Mouse (Mus musculus) layer of hippocampus, postnatal 10 days (tissue): ENCODE results near the gene Rpl23. TPM values are rescaled to one million over a fixed set of nuclear protein-coding genes. Genes with fewer than 3 reads are reported as not detected.

Source experiments
- DNase-seq, 2 experiments: peaks; one replicate each; pipeline ENCODE4 v3.0.0; 2021; ENCODE audit warnings: low spot score in 2 of 2
- microRNA-seq, 2 experiments: library from miRNA; unstranded; fragments of <30 nt; microRNA quantifications; one replicate each; pipeline ENCODE4 v1.2.0; 2021
- total RNA-seq, 2 experiments: library from RNA; stranded (reverse); gene quantifications; 2 replicates each; pipeline ENCODE4 v1.2.3; 2021

Rpl23 gene
- total RNA-seq, 2 experiments from 2014 or later: 458 to 501 TPM

DNA sequence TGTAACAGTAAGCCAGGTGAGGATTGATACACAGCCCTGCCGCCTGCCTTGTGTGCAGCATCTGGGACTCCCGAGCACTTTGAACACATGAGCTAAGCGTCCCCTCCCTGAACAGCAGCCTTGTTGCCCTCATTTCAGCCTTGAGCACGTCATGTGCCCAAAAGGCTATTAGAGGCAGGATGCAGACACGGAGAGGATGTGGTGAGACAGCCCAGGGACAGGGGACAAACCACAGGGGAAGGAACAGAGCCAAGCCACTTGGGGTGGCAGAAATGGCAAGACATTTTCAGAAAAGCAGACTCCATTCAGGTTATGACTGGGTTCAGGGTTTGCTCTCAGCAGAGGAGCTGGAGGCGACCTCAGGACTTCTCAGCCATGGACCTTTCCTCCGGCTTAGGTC, 53.9 kb downstream of the Rpl23 start:
- DNase-seq: no peak

Small RNA genes within 50 kb of the gene (microRNA-seq; reads per million reads assigned to microRNA genes)
- gene Mir8102: 0 reads per million in 2 experiments

Other genes starting within 250 kb of the Rpl23 start
- gene Srcin1, start 206.3 kb downstream of the Rpl23 start, total RNA-seq: 100 to 1,000 TPM; 271 to 286 TPM
- gene Epop, start 152.7 kb downstream of the Rpl23 start, total RNA-seq: 1 to 10 TPM; 7.4 to 9.8 TPM
- 10 to 100 TPM; 50.5 to 55.5 TPM for gene Mllt6, start 119.0 kb downstream of the Rpl23 start, total RNA-seq
- gene Cisd3, start 96.6 kb downstream of the Rpl23 start, total RNA-seq: 10 to 100 TPM; 34.3 to 40.1 TPM
- 10 to 100 TPM; 51.0 to 52.0 TPM for gene Pcgf2, start 81.9 kb downstream of the Rpl23 start, total RNA-seq
- 100 to 1,000 TPM; 146 to 170 TPM for gene Psmb3, start 79.0 kb downstream of the Rpl23 start, total RNA-seq
- 100 to 1,000 TPM; 121 to 138 TPM for gene Pip4k2b, start 37.7 kb downstream of the Rpl23 start, total RNA-seq
- gene Cwc25, start 15.9 kb downstream of the Rpl23 start, total RNA-seq: 10 to 100 TPM; 19.5 to 20.6 TPM
- gene 1700001P01Rik, start 6.5 kb downstream of the Rpl23 start, total RNA-seq: under 1 TPM; 0.58 to 0.85 TPM
- 100 to 1,000 TPM; 148 to 150 TPM for gene Lasp1, start 16.6 kb upstream of the Rpl23 start, total RNA-seq
- gene B230217C12Rik, start 58.3 kb upstream of the Rpl23 start, total RNA-seq: 10 to 100 TPM; 33.9 to 34.7 TPM
- gene Fbxo47, start 101.7 kb upstream of the Rpl23 start, total RNA-seq: under 1 TPM; 0.45 to 0.46 TPM
- 1 to 10 TPM; 6.8 to 7.1 TPM for gene Plxdc1, start 204.0 kb upstream of the Rpl23 start, total RNA-seq
- 1 to 10 TPM; 2.0 to 2.1 TPM for gene Arl5c, start 213.7 kb upstream of the Rpl23 start, total RNA-seq
- 100 to 1,000 TPM; 118 TPM for gene Cacnb1, start 240.6 kb upstream of the Rpl23 start, total RNA-seq
- 100 to 1,000 TPM; 648 to 672 TPM for gene Rpl19, start 244.3 kb upstream of the Rpl23 start, total RNA-seq